Mouse (Mus musculus): ENCODE measurements around the gene Prpf31. TPM values are rescaled to one million over a fixed set of nuclear protein-coding genes. Genes with fewer than 3 reads are reported as not detected.
A peak's percentile ranks its signal among the peaks of the same experiment; 100 is the strongest.

Gene Prpf31
- polyA plus RNA-seq, 1 experiment from 2014 or later = 43.6 TPM

DNA sequence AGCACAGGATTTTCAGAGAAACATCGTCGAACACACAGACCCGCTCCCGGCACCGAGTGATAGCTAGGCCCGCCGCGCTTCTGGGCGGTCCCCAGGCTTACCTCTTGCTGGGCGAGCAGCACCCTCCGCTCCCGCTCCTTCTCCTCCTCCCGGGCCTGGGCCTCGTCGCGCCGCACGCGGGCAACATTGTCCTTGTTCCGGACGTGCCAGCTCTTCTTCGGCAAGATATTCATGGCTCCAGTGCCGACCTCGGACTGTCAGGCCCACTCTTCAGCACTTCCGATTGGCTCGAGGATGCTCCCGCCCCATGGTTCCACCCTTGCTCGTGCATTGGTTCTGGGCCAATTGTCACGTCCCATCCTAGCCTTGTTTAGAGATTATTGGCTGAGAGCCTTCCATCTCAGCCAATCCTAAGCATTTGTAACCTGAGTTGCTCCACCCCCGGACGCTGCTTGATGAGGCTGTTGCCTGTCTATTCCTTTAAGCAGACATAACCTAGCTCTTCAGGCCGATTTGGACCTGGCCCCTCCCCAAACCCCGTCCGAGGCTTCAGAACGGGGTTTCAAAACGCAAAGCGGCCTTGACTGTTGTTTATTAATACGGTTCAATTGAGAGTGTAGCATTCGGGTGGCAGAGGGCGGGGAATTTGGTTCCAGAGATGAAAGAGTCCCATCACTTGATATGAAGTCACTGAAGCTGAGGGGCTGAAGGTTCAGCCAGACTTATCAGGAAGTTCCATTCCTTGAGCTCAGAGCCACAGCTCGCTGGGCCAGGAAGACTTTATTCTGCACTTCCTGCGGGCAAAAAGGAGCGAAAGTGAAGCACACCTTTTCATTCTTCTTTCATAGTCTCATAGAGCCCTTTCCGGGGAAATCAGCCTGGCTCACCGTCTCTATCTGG lies 35.7 kb downstream of the Prpf31 start, which contains the start of gene Leng1:
Gene Leng1 (minus strand): TSS at position 626 of the 900 bp plus-strand sequence.
- Histone ChIP-seq H3K9me3 (ENCODE audit: control insufficient read depth, low read length) (no peaks in the 10 kb centered on the region), H3K27ac (replicated peaks) (peak within 1 kb of the TSS; percentile 91), H3K4me1 (replicated peaks; ENCODE audit: control insufficient read depth, insufficient read depth) (no peaks in the 10 kb centered on the region), H3K9ac (ENCODE audit: low read length) (peak within 1 kb of the TSS; percentile 78), H3K36me3 (ENCODE audit: control insufficient read depth, insufficient read depth, low read length) (peaks cover 14% of the 10 kb centered on the region), H3K4me2 (replicated peaks; ENCODE audit: low read depth) (peak within 1 kb of the TSS; percentile 63), H3K4me3 (ENCODE audit: low read depth, low read length) (peak within 1 kb of the TSS; percentile 64), H3K27me3 (ENCODE audit: control insufficient read depth, insufficient read depth, low read length) (no peaks in the 10 kb centered on the region)
- DNase-seq (ENCODE audit: low spot score) = peak; percentile 96
- peak; percentile 98 for ATAC-seq (ENCODE audit: low FRiP score, low TSS enrichment)
- TF ChIP-seq EP300 (optimal IDR thresholded peaks at IDR 0.05) (no peak), CTCF (IDR thresholded peaks at IDR 0.05; ENCODE audit: low read depth) (no peak)
- 3% methylated on average over 45 of the region's 45 CpGs for WGBS

GRCm38 (mm10) chr7:3666921-3667391 lies 37.2 kb downstream of the Prpf31 start:
- H3K27me3 ChIP-seq (ENCODE audit: control insufficient read depth, insufficient read depth, low read length) = no peaks in the 10 kb centered on the region
- no peak overlapping the region for H3K9ac ChIP-seq (ENCODE audit: low read length)
- no peaks in the 10 kb centered on the region for H3K4me1 ChIP-seq (replicated peaks; ENCODE audit: control insufficient read depth, insufficient read depth)
- no peak overlapping the region for H3K4me3 ChIP-seq (ENCODE audit: low read depth, low read length)
- H3K9me3 ChIP-seq (ENCODE audit: control insufficient read depth, low read length) = no peaks in the 10 kb centered on the region
- DNase-seq (ENCODE audit: low spot score) (peak; percentile 44), ATAC-seq (ENCODE audit: low FRiP score, low TSS enrichment) (no peak)
- TF ChIP-seq EP300 (optimal IDR thresholded peaks at IDR 0.05) = no peak
- TF ChIP-seq CTCF (IDR thresholded peaks at IDR 0.05; ENCODE audit: low read depth) = peak; percentile 46
- 23% methylated on average over 14 of the region's 14 CpGs for WGBS
- peaks cover 7% of the 10 kb centered on the region; the same call in 1 of the 2 replicates for H3K36me3 ChIP-seq (ENCODE audit: control insufficient read depth, insufficient read depth, low read length)
- no peak overlapping the region for H3K4me2 ChIP-seq (replicated peaks; ENCODE audit: low read depth)
- H3K27ac ChIP-seq (replicated peaks) = no peak overlapping the region

DNA sequence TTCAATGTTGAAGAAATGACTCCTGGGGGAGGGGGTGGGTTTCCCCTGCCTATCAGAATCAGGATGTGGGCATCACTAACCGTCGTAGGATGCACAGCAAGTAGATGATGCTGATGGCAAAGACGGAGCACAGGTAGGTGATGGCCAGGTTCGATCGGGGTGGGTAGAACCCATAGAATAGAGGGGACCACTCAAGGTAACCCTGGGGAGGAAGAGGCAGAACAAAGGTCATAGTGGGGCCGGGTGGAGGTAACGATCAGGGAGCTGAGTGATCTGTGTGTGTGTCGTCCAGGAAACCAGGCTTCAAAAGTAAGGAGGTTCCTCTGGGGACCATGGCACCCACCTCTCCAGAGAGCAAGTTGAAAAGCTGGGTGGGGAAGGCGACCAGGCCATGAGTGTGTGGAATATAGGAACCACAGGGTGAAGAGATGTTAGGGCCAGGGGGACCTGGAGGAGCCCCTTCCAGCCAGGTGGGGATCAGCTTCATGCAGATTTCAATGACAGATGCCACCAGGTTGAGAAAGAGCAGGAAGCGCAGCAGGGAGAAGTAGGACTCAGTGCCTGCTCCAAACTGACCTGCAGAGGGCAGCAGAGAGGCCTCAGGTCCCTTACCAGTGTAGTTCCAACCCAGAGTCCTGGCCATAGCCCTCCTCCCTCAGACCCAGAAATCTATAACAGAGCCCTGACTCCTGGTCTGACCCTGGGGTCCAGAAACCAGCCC lies 44.9 kb downstream of the Prpf31 start:
- Histone ChIP-seq H3K9me3 (ENCODE audit: control insufficient read depth, low read length) (no peaks in the 10 kb centered on the region), H3K27me3 (ENCODE audit: control insufficient read depth, insufficient read depth, low read length) (no peaks in the 10 kb centered on the region), H3K4me1 (replicated peaks; ENCODE audit: control insufficient read depth, insufficient read depth) (no peaks in the 10 kb centered on the region), H3K36me3 (ENCODE audit: control insufficient read depth, insufficient read depth, low read length) (no peaks in the 10 kb centered on the region), H3K9ac (ENCODE audit: low read length) (no peak overlapping the region), H3K4me3 (ENCODE audit: low read depth, low read length) (no peak overlapping the region), H3K27ac (replicated peaks) (0 out of 2 replicates have a peak overlapping the region, but pooled peaks have one; percentile 30), H3K4me2 (replicated peaks; ENCODE audit: low read depth) (no peak overlapping the region)
- peak; percentile 87 for DNase-seq (ENCODE audit: low spot score)
- TF ChIP-seq CTCF (IDR thresholded peaks at IDR 0.05; ENCODE audit: low read depth) = peak; percentile 91
- no peak for TF ChIP-seq EP300 (optimal IDR thresholded peaks at IDR 0.05)
- 67% methylated on average over 10 of the region's 10 CpGs for WGBS
- peak; percentile 75 for ATAC-seq (ENCODE audit: low FRiP score, low TSS enrichment)

DNA sequence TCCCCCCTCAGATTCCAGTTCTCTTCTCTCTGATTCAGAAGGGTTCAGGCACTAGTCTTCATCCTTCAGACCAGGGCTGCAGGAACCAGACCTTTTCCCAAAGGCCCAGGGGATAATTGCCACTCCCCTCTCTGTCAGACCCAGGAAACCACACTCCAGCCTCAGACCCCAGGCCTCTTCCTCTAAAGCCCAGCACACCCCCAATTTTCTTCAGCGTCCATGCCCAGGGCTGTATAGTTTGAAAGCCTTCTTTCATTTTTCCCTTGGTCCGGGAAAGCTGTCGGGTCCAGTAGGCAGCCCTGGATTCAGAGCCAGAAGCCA lies 45.4 kb downstream of the Prpf31 start:
- 70% methylated on average over 3 of the region's 3 CpGs for WGBS
- no peak overlapping the region for H3K9ac ChIP-seq (ENCODE audit: low read length)
- no peak for ATAC-seq (ENCODE audit: low FRiP score, low TSS enrichment)

DNA sequence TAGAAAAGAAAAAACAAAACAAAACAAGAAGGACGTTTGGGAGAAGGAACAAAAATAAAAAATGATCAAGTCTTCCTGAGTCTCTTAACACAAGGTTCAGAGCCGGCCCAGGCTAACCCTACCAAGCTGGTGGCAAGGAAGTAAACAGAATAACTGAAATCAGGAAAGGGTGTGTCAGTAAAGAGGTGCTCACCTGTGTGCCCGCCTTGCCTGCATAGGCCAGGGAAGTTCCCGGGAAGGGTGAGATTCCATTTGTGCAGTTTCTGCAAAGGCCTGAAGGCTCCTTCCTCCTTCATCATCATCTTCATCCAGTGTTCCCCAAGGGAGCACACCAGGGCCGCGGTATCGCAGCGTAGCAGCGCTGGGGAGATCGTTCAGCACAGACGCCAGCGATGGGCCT lies 46.6 kb downstream of the Prpf31 start:
- H3K9me3 ChIP-seq (ENCODE audit: control insufficient read depth, low read length) = no peaks in the 10 kb centered on the region
- peak overlapping the region; percentile 38 for H3K4me3 ChIP-seq (ENCODE audit: low read depth, low read length)
- H3K36me3 ChIP-seq (ENCODE audit: control insufficient read depth, insufficient read depth, low read length) = no peaks in the 10 kb centered on the region
- peak overlapping the region; percentile 60 for H3K9ac ChIP-seq (ENCODE audit: low read length)
- ATAC-seq (ENCODE audit: low FRiP score, low TSS enrichment) = peak; percentile 77
- H3K27me3 ChIP-seq (ENCODE audit: control insufficient read depth, insufficient read depth, low read length) = no peaks in the 10 kb centered on the region
- WGBS = 71% methylated on average over 12 of the region's 12 CpGs
- DNase-seq (ENCODE audit: low spot score) = peak; percentile 54
- H3K4me2 ChIP-seq (replicated peaks; ENCODE audit: low read depth) = peak overlapping the region; percentile 57
- H3K27ac ChIP-seq (replicated peaks) = peak overlapping the region; percentile 30
- no peak for TF ChIP-seq EP300 (optimal IDR thresholded peaks at IDR 0.05)
- no peak for TF ChIP-seq CTCF (IDR thresholded peaks at IDR 0.05; ENCODE audit: low read depth)
- no peaks in the 10 kb centered on the region for H3K4me1 ChIP-seq (replicated peaks; ENCODE audit: control insufficient read depth, insufficient read depth)

More for the DNA sequence above, 45.4 kb downstream of the Prpf31 start:
- TF ChIP-seq EP300 (optimal IDR thresholded peaks at IDR 0.05) (no peak), CTCF (IDR thresholded peaks at IDR 0.05; ENCODE audit: low read depth) (no peak)
- Histone ChIP-seq H3K4me3 (ENCODE audit: low read depth, low read length) (no peak overlapping the region), H3K4me2 (replicated peaks; ENCODE audit: low read depth) (no peak overlapping the region), H3K9me3 (ENCODE audit: control insufficient read depth, low read length) (no peaks in the 10 kb centered on the region), H3K36me3 (ENCODE audit: control insufficient read depth, insufficient read depth, low read length) (no peaks in the 10 kb centered on the region), H3K27me3 (ENCODE audit: control insufficient read depth, insufficient read depth, low read length) (no peaks in the 10 kb centered on the region), H3K4me1 (replicated peaks; ENCODE audit: control insufficient read depth, insufficient read depth) (no peaks in the 10 kb centered on the region), H3K27ac (replicated peaks) (0 out of 2 replicates have a peak overlapping the region, but pooled peaks have one; percentile 30)
- DNase-seq (ENCODE audit: low spot score) = no peak

Measured in stomach, postnatal 0 days (tissue).